Mouse (Mus musculus): ENCODE measurements at regions not wholly inside any gene's neighbourhood (a gene's known extent, or its start where the extent isn't known, plus 50 kb on each side); places are given as distances from the start of the nearest gene placed in this dataset.

DNA sequence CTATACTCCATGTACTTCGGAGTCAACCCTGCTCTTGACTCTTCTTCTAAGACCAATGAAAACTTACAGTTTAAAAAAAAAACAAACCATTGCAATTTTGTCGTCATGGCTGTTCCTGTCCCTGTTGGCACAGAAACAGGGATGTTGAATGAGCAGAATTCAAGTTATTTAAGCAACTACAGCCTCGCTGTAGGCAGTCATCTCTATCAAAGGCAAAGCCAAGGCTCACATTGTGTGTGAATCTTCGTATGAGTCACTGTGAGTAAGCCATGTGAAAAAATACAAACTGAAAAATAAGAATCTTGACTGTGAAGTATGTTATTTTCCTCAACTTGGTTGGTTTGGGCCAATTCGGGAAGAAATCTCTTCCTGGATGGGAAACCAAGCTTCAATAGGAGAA lies 81.9 kb upstream of the Vldlr start:
- DNase-seq (ENCODE audit: low read depth) = no peak

DNA sequence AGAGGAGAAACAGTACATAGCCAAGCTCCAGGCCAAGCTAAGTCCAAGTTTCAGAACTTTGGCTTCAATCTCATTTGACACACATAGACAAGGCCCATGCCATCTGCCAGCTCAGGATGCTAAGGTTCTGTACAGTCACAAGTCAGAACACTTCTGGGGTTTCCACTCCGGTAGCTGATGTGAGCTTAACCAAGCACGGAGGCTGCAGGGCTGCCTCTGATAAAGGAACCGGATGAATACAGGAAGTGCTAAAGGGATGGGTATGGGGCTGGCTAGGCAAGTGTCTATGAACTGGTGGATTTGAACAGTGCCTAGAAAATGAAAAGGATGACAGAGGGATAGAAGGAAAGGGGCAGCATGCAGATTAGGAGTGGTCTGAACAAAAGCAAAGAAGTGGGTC lies 75.4 kb upstream of the Vldlr start:
- no peak for DNase-seq (ENCODE audit: low read depth)

DNA sequence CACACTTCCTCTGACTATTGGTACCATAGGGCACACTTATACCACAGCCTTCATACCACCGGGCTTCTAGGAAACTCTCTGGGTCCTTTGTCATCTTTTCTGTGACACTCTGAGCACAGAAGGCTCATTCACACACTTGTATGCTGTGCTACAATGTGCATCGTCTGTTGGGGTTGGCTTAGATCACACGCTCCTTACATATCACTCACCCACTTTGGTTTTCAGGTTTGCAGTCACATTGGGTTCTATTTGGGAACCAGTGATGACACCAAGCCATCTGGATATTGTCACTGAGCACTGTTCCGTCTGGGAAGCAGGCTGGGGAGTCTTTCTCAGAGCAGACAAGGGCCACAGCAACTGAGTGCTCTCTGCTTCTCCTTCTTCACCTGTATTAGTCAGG lies 74.1 kb upstream of the Vldlr start:
- DNase-seq (ENCODE audit: low read depth) = no peak

DNA sequence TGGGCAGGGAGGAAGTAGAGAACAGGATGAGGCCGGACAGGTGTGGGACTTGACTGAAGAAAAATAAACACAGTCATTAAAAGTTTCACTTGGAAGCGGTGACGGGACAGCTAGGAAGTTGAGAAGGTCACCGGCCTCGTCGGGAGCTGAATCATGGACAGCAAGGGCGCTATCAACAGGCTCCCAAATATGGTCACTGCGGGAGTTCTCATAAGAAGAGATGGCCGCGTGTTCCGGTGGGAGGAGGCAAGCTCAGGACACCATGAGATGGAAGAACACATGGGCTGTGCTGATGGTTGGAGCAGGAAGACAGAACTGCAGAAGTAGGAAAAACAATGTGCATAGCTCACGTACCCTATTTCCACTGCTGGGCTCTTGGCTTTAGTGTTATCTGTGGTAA lies 68.9 kb upstream of the Vldlr start:
- no peak for DNase-seq (ENCODE audit: low read depth)

DNA sequence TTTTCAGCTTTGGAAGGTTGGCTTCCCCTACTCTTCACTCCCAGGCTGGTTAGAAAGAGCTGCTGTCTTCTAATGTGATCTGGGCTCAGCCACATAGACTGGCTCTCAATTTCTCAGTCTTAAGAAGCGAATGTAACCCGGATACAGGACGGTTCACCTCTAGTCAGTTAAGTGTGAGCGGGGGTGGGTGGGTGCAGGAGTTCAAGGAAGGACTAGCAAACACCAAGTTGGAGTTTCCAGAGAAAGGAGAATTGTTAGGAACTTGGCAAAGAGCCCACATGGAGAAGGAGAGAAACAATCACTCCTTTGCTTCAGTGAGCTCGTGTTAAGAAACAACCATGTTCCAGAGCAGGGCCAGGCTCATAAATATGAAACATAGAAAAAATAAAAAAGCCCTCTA lies 68.0 kb upstream of the Vldlr start:
- DNase-seq (ENCODE audit: low read depth) = peak; percentile 23

DNA sequence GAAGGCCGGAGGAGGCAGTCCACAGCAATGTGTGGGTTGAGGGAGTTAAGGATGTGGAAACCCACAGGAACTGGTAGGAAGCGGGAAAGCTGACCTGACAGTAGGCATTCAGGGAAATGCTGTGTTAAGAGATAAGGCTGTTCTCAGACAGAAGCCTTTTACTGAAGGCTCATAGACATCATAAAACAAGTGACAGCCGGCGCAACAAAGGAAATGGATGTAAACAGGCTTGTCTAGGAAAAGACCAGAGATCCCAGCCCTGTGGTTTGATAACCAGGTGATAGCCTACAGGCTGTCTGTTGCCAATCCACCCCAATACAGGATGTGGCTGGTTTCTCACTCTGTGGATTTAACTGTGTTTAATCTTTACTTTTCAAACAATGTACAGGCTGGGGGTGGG lies 66.7 kb upstream of the Vldlr start:
- DNase-seq (ENCODE audit: low read depth) = no peak

DNA sequence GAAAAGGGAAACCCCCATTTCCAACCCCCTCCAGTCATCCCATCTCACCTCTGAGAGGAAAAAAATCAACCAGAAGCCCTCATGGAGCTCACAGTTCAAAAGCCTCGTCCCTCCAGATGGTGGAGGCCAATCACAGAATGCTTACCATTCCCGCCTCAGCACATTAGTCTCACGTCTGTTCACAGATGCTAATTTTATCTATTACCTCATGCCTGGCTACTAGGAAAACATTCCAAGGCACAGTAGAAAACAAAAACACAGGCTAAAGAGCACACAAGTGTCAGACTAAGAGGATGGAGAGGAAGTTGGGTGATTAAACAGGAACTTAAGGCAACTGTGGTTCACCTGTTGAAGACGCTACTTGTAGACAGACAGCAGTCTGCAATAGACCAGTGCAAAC lies 54.4 kb upstream of the Vldlr start:
- no peak for DNase-seq (ENCODE audit: low read depth)

All from fibroblast of lung, adult 2 months (primary cell).